Mouse (Mus musculus): ENCODE results near the gene Fbxo28. TPM values are rescaled to one million over a fixed set of nuclear protein-coding genes. Genes with fewer than 3 reads are reported as not detected.

Gene Fbxo28
- polyA plus RNA-seq, 1 experiment from 2014 or later: 24.2 TPM

Other genes starting within 250 kb of the Fbxo28 start
- gene Srp9, start 216.9 kb downstream of the Fbxo28 start, polyA plus RNA-seq (2015; fragmentation: Nextera tagmentation; extraction: Ambion mirVana): 121 and 127 TPM in 2 replicates
- not detected in 2 replicates for gene Vmn1r1, start 177.1 kb downstream of the Fbxo28 start, polyA plus RNA-seq (2015; fragmentation: Nextera tagmentation; extraction: Ambion mirVana)
- 87.1 and 87.8 TPM in 2 replicates for gene Degs1, start 58.8 kb downstream of the Fbxo28 start, polyA plus RNA-seq (2015; fragmentation: Nextera tagmentation; extraction: Ambion mirVana)
- 18.1 and 18.9 TPM in 2 replicates for gene Trp53bp2, start 67.5 kb upstream of the Fbxo28 start, polyA plus RNA-seq (2015; fragmentation: Nextera tagmentation; extraction: Ambion mirVana)
- 93.3 and 93.9 TPM in 2 replicates for gene Capn2, start 176.0 kb upstream of the Fbxo28 start, polyA plus RNA-seq (2015; fragmentation: Nextera tagmentation; extraction: Ambion mirVana)
- gene Capn8, start 223.4 kb upstream of the Fbxo28 start, polyA plus RNA-seq (2015; fragmentation: Nextera tagmentation; extraction: Ambion mirVana): not detected in 2 replicates

All from hindbrain, embryonic 15.5 days (tissue).